Mouse (Mus musculus) A20 (cell line): ENCODE results near the gene Ddn.
A peak's percentile ranks its signal among the peaks of the same experiment; 100 is the strongest.

Experiments used
- DNase-seq: peaks from one replicate; pipeline ENCODE4 v3.0.0-alpha.2; 2011; ENCODE audit warnings: low read depth, low spot score

Gene Ddn

GRCm38 (mm10) chr15:98809390-98809789 lies at the start of gene Ddn:
Ddn (minus strand) TSS chr15:98809490.
- no peak for DNase-seq

GRCm38 (mm10) chr15:98854214-98854613 lies 44.9 kb upstream of the Ddn start:
- no peak for DNase-seq

GRCm38 (mm10) chr15:98853161-98853937 lies 44.1 kb upstream of the Ddn start:
- DNase-seq: no peak

- DNase-seq: no peak
These were observed 43.4 kb upstream of the Ddn start for GRCm38 (mm10) chr15:98852733-98853132.

GRCm38 (mm10) chr15:98852071-98852470 lies 42.8 kb upstream of the Ddn start:
- no peak for DNase-seq

GRCm38 (mm10) chr15:98851229-98851818 lies 42.0 kb upstream of the Ddn start:
- no peak for DNase-seq

- DNase-seq: no peak
These were observed 41.4 kb upstream of the Ddn start for GRCm38 (mm10) chr15:98850668-98851067.

GRCm38 (mm10) chr15:98849956-98850600 lies 40.8 kb upstream of the Ddn start:
- no peak for DNase-seq

- DNase-seq: no peak
These were observed 39.9 kb upstream of the Ddn start for GRCm38 (mm10) chr15:98849165-98849564.

GRCm38 (mm10) chr15:98846140-98846539 lies 36.9 kb upstream of the Ddn start:
- no peak for DNase-seq

- no peak for DNase-seq
These were observed 35.9 kb upstream of the Ddn start for GRCm38 (mm10) chr15:98845149-98845548.

- DNase-seq: no peak
These were observed 34.4 kb upstream of the Ddn start for GRCm38 (mm10) chr15:98843595-98844223.

- no peak for DNase-seq
These were observed 30.6 kb upstream of the Ddn start for GRCm38 (mm10) chr15:98839671-98840585.

GRCm38 (mm10) chr15:98839161-98839560 lies 29.9 kb upstream of the Ddn start:
- DNase-seq: no peak

- no peak for DNase-seq
These were observed 28.4 kb upstream of the Ddn start for GRCm38 (mm10) chr15:98837743-98838103.

GRCm38 (mm10) chr15:98837006-98837742 lies 27.9 kb upstream of the Ddn start:
- no peak for DNase-seq

GRCm38 (mm10) chr15:98835291-98835690 lies 26.0 kb upstream of the Ddn start:
- DNase-seq: no peak

- DNase-seq: no peak
These were observed 24.8 kb upstream of the Ddn start for GRCm38 (mm10) chr15:98834059-98834458.

GRCm38 (mm10) chr15:98833281-98833680 lies 24.0 kb upstream of the Ddn start:
- DNase-seq: no peak

- peak; percentile 83 for DNase-seq
These were observed 23.1 kb upstream of the Ddn start for GRCm38 (mm10) chr15:98832161-98833058.
